Mouse (Mus musculus) stomach, postnatal 0 days (tissue): Measurements from ENCODE around the gene Lmcd1.

Experiments used
- CTCF ChIP-seq: IDR thresholded peaks from 2 replicates; pipeline ENCODE4 v1.5.1; 2016; ENCODE audit warnings: antibody characterized with exemption, low read depth, mild to moderate bottlenecking, moderate library complexity
- EP300 ChIP-seq: optimal IDR thresholded peaks from 2 replicates; pipeline ENCODE3; 2016; ENCODE audit warnings: antibody characterized with exemption

DNA sequence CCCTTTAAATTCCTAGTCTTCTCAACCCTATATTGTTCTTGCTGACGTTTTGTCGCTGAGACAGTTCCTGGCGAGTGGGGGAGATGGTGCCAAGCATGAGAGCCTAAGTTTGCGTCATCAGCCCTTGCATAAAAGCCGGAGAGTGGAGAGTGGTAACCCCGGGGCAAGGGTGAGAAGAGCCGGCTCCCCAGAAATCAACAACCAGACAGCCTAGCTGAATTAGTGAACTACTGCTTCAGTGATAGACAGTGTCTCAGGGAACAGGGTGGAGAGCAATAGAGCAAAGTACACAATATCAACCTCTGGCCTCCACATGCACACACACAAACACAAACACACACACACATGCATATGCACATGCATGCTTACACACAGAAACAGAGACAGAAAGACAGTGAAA lies 26.6 kb downstream of the Lmcd1 start:
- TF ChIP-seq CTCF (no peak), EP300 (no peak)
